In the genomic region with DNA sequence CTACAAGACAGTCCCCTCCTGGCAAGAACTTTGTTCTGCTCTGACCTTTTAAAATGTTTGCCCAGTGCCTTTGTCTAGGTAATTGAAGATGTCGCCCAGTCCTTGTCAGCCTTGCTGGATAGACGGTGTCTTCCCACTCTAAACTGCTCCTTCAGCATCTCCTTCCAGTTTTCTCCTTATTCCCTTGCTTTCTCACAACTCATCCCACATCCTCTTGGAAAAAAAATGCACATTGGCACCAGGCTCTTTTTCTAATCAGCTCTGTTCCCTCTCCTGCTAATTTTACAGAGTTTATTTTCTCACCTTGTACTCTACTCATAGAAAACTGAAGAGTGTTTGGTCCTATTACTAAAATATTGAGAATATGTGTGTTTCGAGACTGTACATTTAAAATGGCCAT, we compare ENCODE assay signal across 21 mouse cellular contexts.
A peak's percentile ranks its signal among the peaks of the same experiment; 100 is the strongest.
DNase-seq lines count a peak whose midpoint lies in the region; ATAC-seq and TF ChIP-seq lines count a peak whose summit lies in the region.
"Had no signal": no experiment of that assay in that cellular context is flagged by ENCODE, and none has a peak within 500 bp of the region (broad histone marks: within the 10 kb centered on the region; RNA-seq: fewer than 3 reads in every experiment).

No protein-coding gene starts in this region.

- 62% methylated on average over 3 of the region's 3 CpGs for WGBS in embryonic facial prominence, embryonic 12.5 days
- 70% methylated on average over 3 of the region's 3 CpGs for WGBS in embryonic facial prominence, embryonic 10.5 days

- TF ChIP-seq CTCF in left cerebral cortex, adult 2 months (IDR thresholded peaks at IDR 0.05), result no peak

- no peak for DNase-seq in embryonic facial prominence, embryonic 10.5 days (ENCODE audit: low spot score)
- no peak for DNase-seq in left cerebral cortex, adult 2 months (ENCODE audit: extremely low spot score in 1 of 2, low spot score in 2 of 2)
- DNase-seq in left cerebral cortex, postnatal 10 days (ENCODE audit: extremely low spot score in 1 of 2, low spot score in 2 of 2), result no peak
- peak; percentile 37 for DNase-seq in right cerebral cortex, adult 18-20 months
- DNase-seq in right cerebral cortex, postnatal 25 days, result no peak
- DNase-seq: adrenal gland, adult 8-10 months; adrenal gland, postnatal 25 days; cerebellum, adult 18-20 months; cerebellum, adult 9-10 months; cerebellum, postnatal 14 days; gastrocnemius, postnatal 14 days; heart, adult 11 months had no signal

- no peak overlapping the region for H3K9ac ChIP-seq in embryonic facial prominence, embryonic 12.5 days
- H3K9ac ChIP-seq: embryonic facial prominence, embryonic 13.5 days; forebrain, embryonic 12.5 days; forebrain, embryonic 15.5 days; hindbrain, embryonic 12.5 days; hindbrain, embryonic 15.5 days had no signal

- H3K4me3 ChIP-seq in embryonic facial prominence, embryonic 12.5 days, result no peak overlapping the region
- H3K4me3 ChIP-seq in embryonic facial prominence, embryonic 10.5 days, result no peak overlapping the region
- H3K4me3 ChIP-seq in left cerebral cortex, adult 2 months, result no peak overlapping the region
- H3K4me3 ChIP-seq: embryonic facial prominence, embryonic 13.5 days; erythroblast, embryonic 14.5 days; forebrain, embryonic 12.5 days; forebrain, embryonic 15.5 days; hindbrain, embryonic 12.5 days; hindbrain, embryonic 15.5 days had no signal

- H3K36me3 ChIP-seq in embryonic facial prominence, embryonic 12.5 days, result no peaks in the 10 kb centered on the region
- no peaks in the 10 kb centered on the region for H3K36me3 ChIP-seq in embryonic facial prominence, embryonic 10.5 days (replicated peaks)
- H3K36me3 ChIP-seq: embryonic facial prominence, embryonic 13.5 days; forebrain, embryonic 12.5 days; forebrain, embryonic 15.5 days; hindbrain, embryonic 12.5 days; hindbrain, embryonic 15.5 days had no signal

- H3K4me2 ChIP-seq in embryonic facial prominence, embryonic 12.5 days (replicated peaks), result no peak overlapping the region
- H3K4me2 ChIP-seq: embryonic facial prominence, embryonic 13.5 days; forebrain, embryonic 12.5 days; forebrain, embryonic 15.5 days; heart, embryonic 11.5 days; hindbrain, embryonic 12.5 days; hindbrain, embryonic 15.5 days had no signal

- no peaks in the 10 kb centered on the region for H3K27me3 ChIP-seq in embryonic facial prominence, embryonic 12.5 days
- no peaks in the 10 kb centered on the region for H3K27me3 ChIP-seq in embryonic facial prominence, embryonic 10.5 days (replicated peaks; ENCODE audit: low read depth, poor library complexity, severe bottlenecking)
- H3K27me3 ChIP-seq: embryonic facial prominence, embryonic 13.5 days; forebrain, embryonic 12.5 days; forebrain, embryonic 15.5 days; hindbrain, embryonic 12.5 days; hindbrain, embryonic 15.5 days had no signal

- H3K4me1 ChIP-seq in embryonic facial prominence, embryonic 12.5 days, result peaks cover 3% of the 10 kb centered on the region; the same call in 1 of the 2 replicates
- peaks cover 9% of the 10 kb centered on the region for H3K4me1 ChIP-seq in embryonic facial prominence, embryonic 10.5 days
- H3K4me1 ChIP-seq: forebrain, embryonic 12.5 days; forebrain, embryonic 15.5 days; hindbrain, embryonic 12.5 days; hindbrain, embryonic 15.5 days had no signal

- no peaks in the 10 kb centered on the region for H3K9me3 ChIP-seq in embryonic facial prominence, embryonic 12.5 days
- no peaks in the 10 kb centered on the region for H3K9me3 ChIP-seq in embryonic facial prominence, embryonic 10.5 days
- H3K9me3 ChIP-seq: embryonic facial prominence, embryonic 13.5 days; forebrain, embryonic 12.5 days; forebrain, embryonic 15.5 days; hindbrain, embryonic 12.5 days; hindbrain, embryonic 15.5 days had no signal

- 0 out of 2 replicates have a peak overlapping the region, but pooled peaks have one; percentile 30 for H3K27ac ChIP-seq in embryonic facial prominence, embryonic 12.5 days
- H3K27ac ChIP-seq in embryonic facial prominence, embryonic 10.5 days (replicated peaks), result no peak overlapping the region
- H3K27ac ChIP-seq in left cerebral cortex, adult 2 months, result peak overlapping the region; percentile 64
- H3K27ac ChIP-seq: embryonic facial prominence, embryonic 13.5 days; forebrain, embryonic 12.5 days; forebrain, embryonic 15.5 days; hindbrain, embryonic 12.5 days; hindbrain, embryonic 15.5 days had no signal

- no peak for ATAC-seq in embryonic facial prominence, embryonic 12.5 days (ENCODE audit: insufficient number of reproducible peaks, insufficient read depth, low FRiP score, low TSS enrichment)
- ATAC-seq: activated CD4-positive, CD25-positive, alpha-beta regulatory T cell, adult 4 months; forebrain, embryonic 15.5 days had no signal

- intact Hi-C loops in left cerebral cortex, adult 2 months (cut with DNase I), result no loop called here
- intact Hi-C loops in left cerebral cortex, postnatal 10 days (cut with DNase I), result no loop called here
